Mouse (Mus musculus) myocyte (in vitro differentiated cells): Measurements from ENCODE around the gene Crybg1.

Experiments
- E2F4 ChIP-seq: IDR thresholded peaks from one replicate; pipeline ENCODE4 v1.6.1; 2011; ENCODE audit warnings: mild to moderate bottlenecking, control low read depth, moderate library complexity; ENCODE audit not compliant: insufficient read depth
- MAX ChIP-seq: IDR thresholded peaks from one replicate; pipeline ENCODE4 v1.6.1; 2011; ENCODE audit warnings: low read depth, mild to moderate bottlenecking, control low read depth
- MYOD1 ChIP-seq, 3 experiments: IDR thresholded peaks; one replicate each; pipeline ENCODE4 v1.6.1; 2011; ENCODE audit warnings: control low read depth in 2 of 3, low read depth in 2 of 3, mild to moderate bottlenecking in 2 of 3, moderate library complexity in 1 of 3; ENCODE audit not compliant: insufficient read length in 2 of 3, control insufficient read depth in 1 of 3
- POLR2A ChIP-seq: IDR thresholded peaks from one replicate; pipeline ENCODE4 v1.6.1; 2011; ENCODE audit warnings: low read depth, mild to moderate bottlenecking, control low read depth, moderate library complexity; ENCODE audit not compliant: insufficient read length
- POLR2AphosphoS2 ChIP-seq: IDR thresholded peaks from one replicate; pipeline ENCODE4 v1.6.1; 2011; ENCODE audit warnings: low read depth, control low read depth; ENCODE audit not compliant: insufficient read length
- REST ChIP-seq: IDR thresholded peaks from one replicate; pipeline ENCODE4 v1.6.1; 2011; ENCODE audit warnings: mild to moderate bottlenecking, control low read depth, moderate library complexity; ENCODE audit not compliant: insufficient read depth, insufficient read length
- TCF12 ChIP-seq: IDR thresholded peaks from one replicate; pipeline ENCODE4 v1.6.1; 2011; ENCODE audit warnings: mild to moderate bottlenecking, control low read depth; ENCODE audit not compliant: poor library complexity, insufficient read depth, severe bottlenecking
- USF1 ChIP-seq: IDR thresholded peaks from one replicate; pipeline ENCODE4 v1.6.1; 2011; ENCODE audit warnings: low read depth, mild to moderate bottlenecking, control low read depth, moderate library complexity

DNA sequence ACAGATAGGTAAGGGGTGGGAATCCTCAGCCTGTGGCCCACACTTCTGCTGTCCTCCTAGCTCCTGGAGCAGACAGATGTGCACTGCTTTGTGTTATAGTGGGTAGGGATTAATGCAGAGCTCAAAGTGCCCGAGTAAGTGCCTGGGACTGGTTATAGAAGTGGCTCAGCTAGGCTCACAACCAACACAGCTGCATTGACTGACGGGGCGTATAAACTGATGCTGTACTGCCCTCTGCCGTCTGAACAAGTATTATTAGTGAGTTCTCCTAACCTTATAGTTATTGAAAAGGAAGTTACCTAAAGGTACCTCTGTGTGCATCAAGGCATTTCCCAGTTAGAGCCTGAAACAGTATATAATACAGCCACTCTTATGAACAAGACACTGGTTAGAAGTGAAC lies 77.6 kb downstream of the Crybg1 start:
- TF ChIP-seq MAX, result no peak
- no peak for TF ChIP-seq TCF12
- TF ChIP-seq POLR2AphosphoS2, result no peak
- TF ChIP-seq POLR2A, result no peak
- no peak for TF ChIP-seq USF1
- no peak for TF ChIP-seq REST
- TF ChIP-seq E2F4, result no peak
- TF ChIP-seq MYOD1 (IDR thresholded peaks at IDR 0.05; ENCODE audit: control insufficient read depth in 1 of 3, insufficient read length in 2 of 3, low read depth in 2 of 3), result peak in 1 of 3 experiments; percentile 30
